Mouse (Mus musculus): ENCODE measurements around the gene Mgat4d.

DNA sequence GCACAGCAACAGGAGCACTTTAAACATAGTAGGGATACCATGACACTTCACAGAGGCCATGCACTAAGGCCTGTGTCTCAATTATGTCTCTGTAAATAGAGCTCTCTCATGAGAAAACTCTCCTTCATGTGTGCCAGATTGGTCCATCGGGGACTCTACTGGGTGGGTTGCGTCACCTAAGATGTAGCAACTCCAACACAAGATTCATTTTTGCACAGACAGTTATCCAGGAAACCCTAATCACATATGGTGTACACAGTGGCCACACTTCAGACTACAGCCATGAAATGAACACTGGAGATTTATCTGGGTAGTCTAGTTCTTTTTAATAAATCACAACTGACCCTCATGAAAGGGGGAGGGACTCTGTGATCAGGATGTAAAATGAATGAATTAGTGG lies 3.0 kb downstream of the Mgat4d start:
- TF ChIP-seq CTCF (IDR thresholded peaks at IDR 0.05; ENCODE audit: borderline replicate concordance, control insufficient read depth, extremely low read depth, insufficient read depth, low read length, poor library complexity): no peak
- no peak for TF ChIP-seq POLR2A (IDR thresholded peaks at IDR 0.05; ENCODE audit: control insufficient read depth, extremely low read depth, insufficient read depth, low read length, poor library complexity)

Data from thymus, adult 2 months (tissue).